Mouse (Mus musculus): ENCODE results near the gene Ghdc.

Ghdc gene

GRCm38 (mm10) chr11:100746546-100746945, 24.2 kb downstream of the Ghdc start:
- no peak for DNase-seq (ENCODE audit: low spot score)

- peak; percentile 36 for DNase-seq (ENCODE audit: low spot score)
Measured at GRCm38 (mm10) chr11:100745085-100745484, 25.7 kb downstream of the Ghdc start.

- DNase-seq (ENCODE audit: low spot score), result no peak
Measured at GRCm38 (mm10) chr11:100741348-100741747, 29.4 kb downstream of the Ghdc start.

DNA sequence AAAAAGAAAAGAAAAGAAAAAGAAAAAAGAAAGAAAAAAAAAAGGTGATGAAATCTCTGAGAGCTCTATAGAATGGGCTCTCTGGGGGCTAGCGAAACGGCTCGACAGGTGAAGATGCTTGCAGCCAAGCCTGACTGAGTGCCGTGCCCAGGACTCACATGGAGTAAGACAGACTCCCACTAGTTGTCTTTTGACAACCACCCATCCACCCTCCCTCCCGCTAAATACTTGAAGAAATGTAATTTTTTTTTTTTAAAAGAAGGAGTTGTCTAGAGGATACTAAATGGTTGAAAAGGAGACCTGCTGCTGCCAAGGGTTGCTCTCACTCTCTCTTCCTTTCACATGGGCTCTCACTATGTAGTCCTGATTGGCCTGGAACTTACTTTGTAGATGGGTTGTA, 32.0 kb downstream of the Ghdc start:
- no peak for DNase-seq (ENCODE audit: low spot score)

DNA sequence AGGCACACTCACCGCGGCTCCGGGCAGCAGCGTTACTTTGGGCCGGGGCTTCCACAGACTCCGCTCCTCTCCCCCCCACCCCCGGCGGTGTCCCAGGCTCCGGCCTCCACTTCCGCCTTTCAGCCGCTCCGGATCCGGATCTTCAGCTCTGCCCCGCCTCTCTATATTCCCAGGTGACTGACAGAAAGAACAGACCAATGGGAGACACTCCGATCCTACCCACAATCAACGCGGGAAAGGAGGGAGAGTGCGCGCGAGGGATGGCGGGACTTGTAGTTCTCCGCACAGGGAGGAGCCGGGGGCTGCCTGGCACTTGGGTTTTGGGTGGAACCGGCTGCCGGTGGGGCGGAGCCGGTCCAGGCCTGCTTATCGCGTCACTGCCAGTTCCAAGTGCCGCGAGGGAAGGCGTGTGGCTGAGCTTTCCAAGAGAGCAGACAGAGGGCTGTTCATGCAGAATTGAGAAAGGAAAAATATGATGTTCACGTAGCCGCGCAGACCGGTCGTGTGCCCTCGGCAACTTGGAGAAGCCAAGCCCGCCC, 32.6 kb downstream of the Ghdc start, which contains the start of gene Rab5c:
Gene Rab5c (minus strand): TSS at position 150 of the 539 bp plus-strand sequence.
- DNase-seq (ENCODE audit: low spot score), result peak; percentile 98

GRCm38 (mm10) chr11:100737105-100737733, 33.5 kb downstream of the Ghdc start:
- no peak for DNase-seq (ENCODE audit: low spot score)

GRCm38 (mm10) chr11:100736746-100737080, 34.0 kb downstream of the Ghdc start:
- no peak for DNase-seq (ENCODE audit: low spot score)

- no peak for DNase-seq (ENCODE audit: low spot score)
Measured at GRCm38 (mm10) chr11:100735954-100736745, 34.6 kb downstream of the Ghdc start.

GRCm38 (mm10) chr11:100735134-100735865, 35.5 kb downstream of the Ghdc start:
- DNase-seq (ENCODE audit: low spot score), result no peak

GRCm38 (mm10) chr11:100730477-100731205, 40.1 kb downstream of the Ghdc start:
- DNase-seq (ENCODE audit: low spot score), result no peak

DNA sequence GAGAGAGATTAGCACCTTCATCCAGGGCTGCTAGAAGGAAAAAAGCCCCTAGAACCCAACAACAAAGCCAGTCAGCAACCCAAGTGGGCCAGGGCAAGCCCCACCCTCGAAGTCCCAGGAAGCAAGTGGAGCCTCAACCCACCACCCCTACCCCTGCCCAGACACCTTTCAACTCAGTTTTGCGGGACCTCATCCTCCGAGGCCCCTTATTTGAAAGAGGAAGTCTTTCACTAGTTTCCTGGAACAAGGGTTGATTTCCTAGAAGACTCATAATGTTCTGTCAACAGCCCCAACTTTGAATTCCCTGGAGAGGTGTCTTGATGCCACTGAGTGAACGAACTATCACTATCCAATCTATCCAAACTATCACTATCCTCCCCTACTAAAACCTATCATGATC, 40.8 kb downstream of the Ghdc start:
- no peak for DNase-seq (ENCODE audit: low spot score)

DNA sequence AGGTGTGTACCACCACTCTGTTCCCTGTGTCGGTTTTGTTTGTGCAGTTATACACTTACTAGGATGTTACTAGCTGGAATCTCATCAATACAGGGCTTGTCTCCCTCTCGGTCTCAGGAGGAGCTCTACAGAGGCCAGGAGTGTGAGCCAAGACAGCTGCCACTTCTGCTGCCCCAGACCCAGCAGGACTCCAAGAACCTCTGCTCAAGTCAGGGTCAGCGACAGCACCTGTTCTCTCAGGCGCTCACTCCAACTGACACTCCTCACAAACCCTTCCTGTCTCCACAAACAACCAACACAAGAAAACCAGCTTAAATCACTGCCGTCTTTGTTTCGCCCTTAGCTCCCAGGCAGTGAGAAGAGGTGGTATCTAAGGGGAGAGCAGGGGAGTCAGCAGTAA, 42.2 kb downstream of the Ghdc start:
- no peak for DNase-seq (ENCODE audit: low spot score)

DNA sequence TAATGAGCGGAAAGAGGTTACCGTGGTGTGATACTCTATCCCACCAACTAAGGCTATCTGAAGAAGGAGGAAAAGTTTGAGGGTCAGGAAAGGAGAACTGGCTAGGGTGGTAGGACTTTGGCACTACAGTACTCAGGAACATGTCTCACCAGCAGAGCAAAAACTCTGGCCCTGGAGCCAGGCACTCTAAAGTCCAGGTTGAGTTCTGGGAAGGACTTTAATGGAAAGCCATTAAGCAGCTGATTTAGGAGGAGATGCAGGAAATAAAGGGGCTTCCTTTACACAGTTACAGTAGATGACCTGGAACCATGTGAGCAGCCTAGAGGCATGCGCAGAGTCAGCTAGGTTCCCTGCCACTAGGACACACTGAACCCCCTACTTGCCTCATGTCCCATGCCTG, 43.6 kb downstream of the Ghdc start:
- DNase-seq (ENCODE audit: low spot score), result no peak

GRCm38 (mm10) chr11:100724919-100725512, 45.7 kb downstream of the Ghdc start:
- no peak for DNase-seq (ENCODE audit: low spot score)

DNA sequence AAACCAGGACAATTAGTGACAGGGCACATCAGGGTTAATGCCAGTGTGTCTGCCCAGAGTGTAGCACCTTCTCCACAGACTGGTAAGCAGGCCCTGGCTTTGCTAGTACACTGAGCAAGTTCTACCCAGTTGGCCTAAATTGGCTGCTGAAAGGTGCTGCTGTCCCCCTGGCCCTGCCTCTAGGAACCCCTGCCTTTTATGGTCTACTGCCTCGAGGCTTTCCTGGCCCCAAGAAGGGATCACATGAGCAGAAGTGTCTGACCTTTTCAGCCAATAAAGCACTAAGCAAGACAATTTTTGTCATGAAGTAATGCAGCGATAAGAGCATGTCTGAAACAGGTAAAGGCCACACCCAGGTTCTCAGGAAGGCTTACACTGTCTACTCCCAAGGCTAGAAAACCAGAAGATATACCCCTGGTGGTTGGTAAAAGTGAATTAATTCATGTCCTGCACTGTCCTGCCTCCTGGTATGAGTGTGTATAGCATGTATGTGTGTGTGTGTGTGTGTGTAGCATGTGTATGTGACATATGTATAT, 48.2 kb downstream of the Ghdc start:
- no peak for DNase-seq (ENCODE audit: low spot score)

- no peak for DNase-seq (ENCODE audit: low spot score)
Measured at GRCm38 (mm10) chr11:100721776-100722492, 48.8 kb downstream of the Ghdc start.

GRCm38 (mm10) chr11:100721254-100721653, 49.5 kb downstream of the Ghdc start:
- DNase-seq (ENCODE audit: low spot score), result no peak

- DNase-seq (ENCODE audit: low spot score), result no peak
Measured at GRCm38 (mm10) chr11:100720345-100720744, 50.4 kb downstream of the Ghdc start.

- DNase-seq (ENCODE audit: low spot score), result no peak
Measured at GRCm38 (mm10) chr11:100719893-100720292, 50.9 kb downstream of the Ghdc start.

GRCm38 (mm10) chr11:100719312-100719711, 51.4 kb downstream of the Ghdc start:
- DNase-seq (ENCODE audit: low spot score), result no peak

DNA sequence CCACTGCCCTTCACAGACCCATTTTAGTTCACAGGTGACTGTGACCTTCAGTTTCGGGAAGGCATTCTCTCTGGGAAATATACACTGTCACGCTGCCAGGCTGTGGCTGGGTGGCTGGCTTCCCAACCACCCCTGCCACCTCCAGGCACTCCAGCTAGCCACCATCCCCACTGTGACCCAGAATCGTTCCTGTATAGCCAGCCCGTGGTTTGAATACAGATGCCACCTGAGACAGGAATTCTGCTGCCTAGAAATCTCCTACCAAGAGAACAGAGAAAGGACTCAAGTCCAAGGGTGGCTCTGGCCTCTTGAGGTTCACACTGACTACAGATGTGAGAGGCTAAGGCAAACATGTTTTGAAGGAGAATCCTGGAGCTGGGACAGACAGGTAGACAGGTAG, 51.9 kb downstream of the Ghdc start:
- DNase-seq (ENCODE audit: low spot score), result no peak
